Mouse (Mus musculus) hindbrain, embryonic 15.5 days (tissue): ENCODE results near the gene Tub. TPM values are rescaled to one million over a fixed set of nuclear protein-coding genes. Genes with fewer than 3 reads are reported as not detected.

Experiments
- ATAC-seq: fragments of 200-750 bp; cut with Nextera tagmentation; 2 replicates; pipeline ENCODE4 v1.8.0; 2017; ENCODE audit warnings: low read depth, moderate number of reproducible peaks, moderate TSS enrichment; ENCODE audit not compliant: low FRiP score
- H3K27ac ChIP-seq: fragments of 300-500 bp; sonication (generic); replicated peaks from 2 replicates; pipeline ENCODE4 v1.5.1; 2015; ENCODE audit warnings: mild to moderate bottlenecking, inconsistent platforms
- H3K27me3 ChIP-seq: fragments of 300-500 bp; sonication (generic); 2 replicates; pipeline ENCODE4 v1.6.1; 2015; ENCODE audit warnings: control low read depth, inconsistent platforms
- H3K36me3 ChIP-seq: fragments of 300-500 bp; sonication (generic); 2 replicates; pipeline ENCODE4 v1.6.1; 2015; ENCODE audit warnings: control low read depth, inconsistent platforms
- H3K4me1 ChIP-seq: fragments of 300-500 bp; sonication (generic); replicated peaks from 2 replicates; pipeline ENCODE4 v1.6.1; 2015; ENCODE audit warnings: control low read depth, inconsistent platforms
- H3K4me2 ChIP-seq: fragments of 300-500 bp; sonication (generic); 2 replicates; pipeline ENCODE4 v1.6.1; 2015; ENCODE audit warnings: moderate library complexity, mild to moderate bottlenecking, inconsistent platforms
- H3K4me3 ChIP-seq: fragments of 300-500 bp; sonication (generic); 2 replicates; pipeline ENCODE4 v1.5.1; 2015; ENCODE audit warnings: mild to moderate bottlenecking, inconsistent platforms
- H3K9ac ChIP-seq: fragments of 300-500 bp; sonication (generic); 2 replicates; pipeline ENCODE4 v1.6.1; 2015; ENCODE audit warnings: inconsistent platforms
- H3K9me3 ChIP-seq: fragments of 300-500 bp; sonication (generic); 2 replicates; pipeline ENCODE4 v1.6.1; 2016; ENCODE audit warnings: control low read depth, inconsistent platforms
- WGBS: fragments of 180-500 bp; shearing (Covaris S2); methylation state at CpG from one replicate; pipeline ENCODE4 v1.1.7; 2015; 5-methylcytosine and 5-hydroxymethylcytosine counted together
- polyA plus RNA-seq: library from polyadenylated mRNA; unstranded; fragments of >200 nt; fragmentation: Nextera tagmentation; extraction: Ambion mirVana; gene quantifications from 2 replicates; pipeline ENCODE4 v1.2.1, GENCODE M21; 2015

Tub gene
- polyA plus RNA-seq, 1 experiment from 2014 or later: 51.4 TPM

GRCm38 (mm10) chr7:108948611-108949010 lies 1.5 kb upstream of the Tub start:
- H3K4me1 ChIP-seq: peaks cover 23% of the 10 kb centered on the region
- no peak overlapping the region for H3K4me3 ChIP-seq
- H3K9me3 ChIP-seq: no peaks in the 10 kb centered on the region
- H3K4me2 ChIP-seq: no peak overlapping the region
- H3K36me3 ChIP-seq: peaks cover 3% of the 10 kb centered on the region; the same call in 1 of the 2 replicates
- H3K9ac ChIP-seq: no peak overlapping the region
- no peak overlapping the region for H3K27ac ChIP-seq
- H3K27me3 ChIP-seq: peaks cover 9% of the 10 kb centered on the region; the same call in 1 of the 2 replicates
- no peak for ATAC-seq

DNA sequence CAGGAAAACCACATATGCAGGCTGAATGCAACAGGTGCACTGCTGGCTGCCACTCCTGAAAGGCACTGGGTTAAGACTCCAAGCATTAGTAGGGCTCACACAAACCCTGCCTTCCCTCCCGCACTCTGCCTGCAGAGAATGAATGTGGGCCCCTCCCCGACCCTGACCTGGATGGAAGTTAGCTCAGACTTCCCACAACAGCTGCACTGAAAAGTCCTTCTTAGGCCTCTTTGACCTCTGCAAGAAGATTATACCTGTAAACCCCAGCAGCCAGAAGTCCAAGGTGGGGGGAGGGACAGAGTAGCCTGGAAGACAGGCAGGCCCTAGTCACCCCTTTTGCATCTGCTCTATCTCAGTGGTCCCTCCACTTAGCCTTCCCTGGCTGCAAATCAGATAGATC lies 837 bp upstream of the Tub start:
- Histone ChIP-seq H3K9me3 (no peaks in the 10 kb centered on the region), H3K9ac (no peak overlapping the region), H3K4me2 (no peak overlapping the region), H3K4me1 (peaks cover 23% of the 10 kb centered on the region), H3K4me3 (no peak overlapping the region), H3K27ac (no peak overlapping the region), H3K27me3 (peaks cover 9% of the 10 kb centered on the region; the same call in 1 of the 2 replicates), H3K36me3 (peaks cover 3% of the 10 kb centered on the region; the same call in 1 of the 2 replicates)
- 39% methylated on average over 2 of the region's 2 CpGs for WGBS
- ATAC-seq: no peak

GRCm38 (mm10) chr7:108950762-108951331 lies 709 bp downstream of the Tub start:
- Histone ChIP-seq H3K36me3 (no peaks in the 10 kb centered on the region), H3K27me3 (peaks cover 9% of the 10 kb centered on the region; the same call in 1 of the 2 replicates), H3K4me3 (peak overlapping the region; percentile 69), H3K9me3 (no peaks in the 10 kb centered on the region), H3K9ac (peak overlapping the region; percentile 72), H3K27ac (peak overlapping the region; percentile 85), H3K4me1 (peaks cover 23% of the 10 kb centered on the region), H3K4me2 (peak overlapping the region; percentile 85)
- WGBS: under 1% methylated on average over 52 of the region's 52 CpGs
- ATAC-seq: peak; percentile 75

DNA sequence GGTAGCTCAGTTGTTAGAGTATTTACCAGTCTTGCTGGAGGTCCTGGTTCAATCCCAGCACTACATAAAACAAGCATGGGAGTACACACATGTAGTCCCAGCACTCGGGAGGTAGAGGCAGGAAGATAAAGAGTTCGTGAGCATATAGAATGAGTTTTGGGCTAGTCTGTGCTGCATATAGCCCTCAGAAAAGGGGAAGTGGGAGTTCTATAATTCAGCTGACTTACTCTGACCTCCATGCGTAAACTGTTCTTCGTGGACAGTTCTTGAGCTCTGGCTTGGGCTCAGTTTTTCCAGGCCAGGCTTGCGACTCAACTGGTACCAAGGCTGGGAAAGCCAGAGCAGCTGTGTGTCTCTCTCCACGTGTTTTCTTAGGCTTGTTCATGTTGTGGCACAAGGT lies 2.7 kb downstream of the Tub start:
- 87% methylated on average over 6 of the region's 6 CpGs for WGBS
- H3K4me1 ChIP-seq: peaks cover 23% of the 10 kb centered on the region
- ATAC-seq: no peak

GRCm38 (mm10) chr7:108954185-108954584 lies 4.0 kb downstream of the Tub start:
- H3K4me2 ChIP-seq: no peak overlapping the region
- ATAC-seq: no peak
- H3K27ac ChIP-seq: no peak overlapping the region
- peaks cover 9% of the 10 kb centered on the region; the same call in 1 of the 2 replicates for H3K27me3 ChIP-seq
- no peaks in the 10 kb centered on the region for H3K36me3 ChIP-seq
- H3K9ac ChIP-seq: no peak overlapping the region
- no peaks in the 10 kb centered on the region for H3K9me3 ChIP-seq
- H3K4me1 ChIP-seq: peaks cover 23% of the 10 kb centered on the region
- no peak overlapping the region for H3K4me3 ChIP-seq
- whole genome bisulfite sequencing: 63% methylated on average over 4 of the region's 4 CpGs

More for the DNA sequence above, 2.7 kb downstream of the Tub start:
- H3K9ac ChIP-seq: no peak overlapping the region
- no peak overlapping the region for H3K27ac ChIP-seq
- H3K27me3 ChIP-seq: peaks cover 9% of the 10 kb centered on the region; the same call in 1 of the 2 replicates
- no peak overlapping the region for H3K4me3 ChIP-seq
- H3K4me2 ChIP-seq: no peak overlapping the region
- H3K36me3 ChIP-seq: no peaks in the 10 kb centered on the region
- H3K9me3 ChIP-seq: no peaks in the 10 kb centered on the region

DNA sequence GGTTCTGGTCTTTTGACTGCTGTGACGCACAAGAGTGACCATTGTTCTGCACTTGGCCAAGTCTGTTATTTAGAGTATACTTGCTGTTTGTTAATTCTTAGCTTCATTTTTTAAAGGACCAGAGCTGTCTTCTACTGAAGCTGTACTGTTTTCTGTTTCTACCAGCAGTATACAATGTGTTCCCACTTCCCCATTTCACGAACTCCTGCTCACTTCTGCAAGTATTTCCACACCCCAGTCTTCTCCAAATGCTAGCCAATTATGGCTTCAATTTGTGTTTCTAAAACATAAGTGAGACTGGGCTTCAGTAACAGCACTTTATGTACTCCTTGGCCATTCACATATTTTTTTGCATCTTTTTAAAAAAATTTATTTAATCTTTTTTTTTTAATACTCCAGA lies 7.6 kb downstream of the Tub start:
- ATAC-seq: no peak
- no peak overlapping the region for H3K4me3 ChIP-seq
- H3K4me1 ChIP-seq: no peaks in the 10 kb centered on the region
- 77% methylated on average over 2 of the region's 2 CpGs for WGBS
- H3K27me3 ChIP-seq: no peaks in the 10 kb centered on the region
- H3K27ac ChIP-seq: no peak overlapping the region
- no peak overlapping the region for H3K9ac ChIP-seq
- no peak overlapping the region for H3K4me2 ChIP-seq
- H3K9me3 ChIP-seq: no peaks in the 10 kb centered on the region
- no peaks in the 10 kb centered on the region for H3K36me3 ChIP-seq

- Histone ChIP-seq H3K9ac (no peak overlapping the region), H3K27me3 (no peaks in the 10 kb centered on the region), H3K4me2 (no peak overlapping the region), H3K9me3 (no peaks in the 10 kb centered on the region), H3K4me3 (no peak overlapping the region), H3K36me3 (no peaks in the 10 kb centered on the region), H3K27ac (no peak overlapping the region), H3K4me1 (peaks cover 11% of the 10 kb centered on the region)
- WGBS: 29% methylated on average over 2 of the region's 2 CpGs
- no peak for ATAC-seq
Observed at GRCm38 (mm10) chr7:108965968-108966367, 15.8 kb downstream of the Tub start.

DNA sequence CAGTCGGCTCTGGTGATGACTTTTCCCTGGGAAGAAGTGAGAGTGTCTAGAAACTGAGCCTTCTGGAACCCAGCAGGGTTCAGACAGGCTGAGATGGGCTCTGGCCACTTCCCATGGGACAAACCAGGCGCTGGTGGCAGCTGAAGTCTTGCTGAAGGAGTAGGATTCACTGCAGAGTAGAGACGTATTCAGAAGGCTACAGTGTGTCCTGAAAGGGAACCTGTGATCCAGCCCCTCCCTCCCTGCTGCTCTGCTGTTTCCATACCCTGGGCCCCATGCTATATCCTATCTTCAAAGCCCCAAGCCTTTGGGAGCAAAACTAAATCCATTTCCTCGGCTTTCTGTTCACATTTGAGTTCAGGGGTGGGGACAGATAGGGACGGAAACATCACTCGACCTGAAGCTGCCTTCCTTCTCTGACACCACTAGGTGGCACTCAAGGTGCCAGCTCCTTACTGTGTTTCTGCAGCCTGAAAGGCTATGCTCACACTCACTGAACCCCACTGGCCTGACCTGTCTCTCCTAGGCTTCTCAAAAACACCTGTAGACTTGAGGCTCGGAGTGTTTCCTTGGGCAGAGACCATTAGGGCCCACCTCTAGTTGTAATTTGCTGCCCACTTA lies 16.7 kb downstream of the Tub start:
- Histone ChIP-seq H3K9ac (no peak overlapping the region), H3K4me3 (no peak overlapping the region), H3K4me2 (no peak overlapping the region), H3K9me3 (no peaks in the 10 kb centered on the region), H3K4me1 (peaks cover 12% of the 10 kb centered on the region), H3K27me3 (no peaks in the 10 kb centered on the region), H3K36me3 (no peaks in the 10 kb centered on the region), H3K27ac (no peak overlapping the region)
- ATAC-seq: peak; percentile 81
- 31% methylated on average over 7 of the region's 7 CpGs for WGBS

DNA sequence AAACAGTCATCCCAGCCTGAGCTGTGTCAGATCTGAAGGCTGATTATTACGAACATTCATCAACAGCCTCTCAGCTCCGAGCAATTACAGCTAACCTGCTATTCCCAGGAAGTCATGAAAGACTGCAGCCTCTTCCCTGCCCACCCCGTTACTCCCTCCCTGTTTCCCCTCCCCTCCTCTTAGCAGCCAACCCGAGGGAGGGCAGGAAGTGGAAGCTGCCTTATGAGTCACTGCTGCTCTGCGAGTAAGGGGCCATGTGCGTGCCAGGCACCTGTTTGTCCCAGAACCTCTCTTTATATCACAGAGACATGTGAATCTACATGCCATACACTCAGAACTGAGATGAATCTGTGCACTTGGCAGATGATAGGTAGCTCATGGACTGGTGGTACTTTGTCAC lies 18.1 kb downstream of the Tub start:
- no peak overlapping the region for H3K4me2 ChIP-seq
- no peaks in the 10 kb centered on the region for H3K36me3 ChIP-seq
- 48% methylated on average over 6 of the region's 6 CpGs for WGBS
- H3K4me1 ChIP-seq: peaks cover 24% of the 10 kb centered on the region
- H3K9me3 ChIP-seq: no peaks in the 10 kb centered on the region
- H3K27ac ChIP-seq: no peak overlapping the region
- no peak overlapping the region for H3K4me3 ChIP-seq
- ATAC-seq: no peak
- no peak overlapping the region for H3K9ac ChIP-seq
- no peaks in the 10 kb centered on the region for H3K27me3 ChIP-seq

DNA sequence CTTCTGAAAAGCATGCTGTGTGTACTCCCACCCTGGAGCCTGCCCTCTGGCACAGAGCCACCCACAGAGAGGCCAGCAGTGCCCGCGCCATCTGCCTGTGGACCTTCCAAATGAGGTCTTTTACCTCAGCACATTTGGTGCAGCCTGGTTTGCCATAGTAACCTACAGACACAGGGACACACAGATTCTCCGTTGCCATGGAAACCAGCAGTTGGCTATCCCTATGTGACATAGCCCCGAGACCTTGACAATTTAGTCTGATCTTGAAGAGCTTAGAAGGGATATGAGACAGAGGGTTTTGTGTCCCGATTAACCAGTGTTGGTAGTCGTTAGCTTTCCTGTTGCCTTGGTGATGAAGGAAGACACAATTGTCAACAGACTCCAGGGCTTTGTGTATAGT lies 22.1 kb downstream of the Tub start:
- Histone ChIP-seq H3K4me3 (no peak overlapping the region), H3K27me3 (no peaks in the 10 kb centered on the region), H3K4me1 (peaks cover 24% of the 10 kb centered on the region), H3K27ac (peak overlapping the region; percentile 63), H3K36me3 (no peaks in the 10 kb centered on the region), H3K9me3 (no peaks in the 10 kb centered on the region), H3K4me2 (peak overlapping the region; percentile 11; the same call in 1 of the 2 replicates), H3K9ac (no peak overlapping the region)
- ATAC-seq: peak; percentile 80
- WGBS: 23% methylated on average over 6 of the region's 6 CpGs

- Histone ChIP-seq H3K4me1 (no peaks in the 10 kb centered on the region), H3K27me3 (no peaks in the 10 kb centered on the region), H3K36me3 (no peaks in the 10 kb centered on the region), H3K27ac (no peak overlapping the region), H3K4me2 (no peak overlapping the region), H3K4me3 (no peak overlapping the region), H3K9ac (no peak overlapping the region), H3K9me3 (no peaks in the 10 kb centered on the region)
- WGBS: 87% methylated on average over 2 of the region's 3 CpGs
- ATAC-seq: no peak
Observed at GRCm38 (mm10) chr7:108985934-108986708, 36.0 kb downstream of the Tub start.

GRCm38 (mm10) chr7:108991207-108991606 lies 41.1 kb downstream of the Tub start:
- Histone ChIP-seq H3K9me3 (no peaks in the 10 kb centered on the region), H3K36me3 (no peaks in the 10 kb centered on the region), H3K27ac (no peak overlapping the region), H3K4me3 (no peak overlapping the region), H3K9ac (no peak overlapping the region), H3K4me1 (no peaks in the 10 kb centered on the region), H3K27me3 (no peaks in the 10 kb centered on the region), H3K4me2 (no peak overlapping the region)
- 91% methylated on average over 9 of the region's 9 CpGs for WGBS
- ATAC-seq: no peak
